Mouse (Mus musculus) ovary, postnatal 14 days (tissue): ENCODE results near the gene Trak1.

Experiments
- DNase-seq: peaks from one replicate; pipeline ENCODE4 v3.0.0; 2022; ENCODE audit warnings: low spot score

The Trak1 gene

GRCm38 (mm10) chr9:121487216-121487615, 189.9 kb downstream of the Trak1 start:
- no peak for DNase-seq

GRCm38 (mm10) chr9:121491592-121492240, 194.4 kb downstream of the Trak1 start:
- DNase-seq, result no peak

- DNase-seq, result no peak
These were observed 196.9 kb downstream of the Trak1 start for GRCm38 (mm10) chr9:121494006-121494767.

- no peak for DNase-seq
These were observed 198.2 kb downstream of the Trak1 start, which contains the start of gene Cck for GRCm38 (mm10) chr9:121495529-121495928. Gene Cck, minus strand, starts transcription at chr9:121495694.

GRCm38 (mm10) chr9:121496102-121496501, 198.8 kb downstream of the Trak1 start:
- no peak for DNase-seq

- DNase-seq, result no peak
These were observed 208.0 kb downstream of the Trak1 start for GRCm38 (mm10) chr9:121505346-121505745.

GRCm38 (mm10) chr9:121506478-121507180, 209.3 kb downstream of the Trak1 start:
- no peak for DNase-seq

- DNase-seq, result no peak
These were observed 214.6 kb downstream of the Trak1 start for GRCm38 (mm10) chr9:121511911-121512310.

- no peak for DNase-seq
These were observed 217.2 kb downstream of the Trak1 start for GRCm38 (mm10) chr9:121514462-121514861.

GRCm38 (mm10) chr9:121520047-121520446, 222.7 kb downstream of the Trak1 start:
- DNase-seq, result no peak
